Mouse (Mus musculus): ENCODE results near the gene Igf1.

GRCm38 (mm10) chr10:87904324-87904723 lies 46.3 kb downstream of the Igf1 start:
- TF ChIP-seq EP300 (IDR thresholded peaks at IDR 0.05) (no peak), CTCF (IDR thresholded peaks at IDR 0.05) (no peak)
